Mouse (Mus musculus) kidney, postnatal 14 days (tissue): Measurements from ENCODE around the gene Vmn1r10.

Experiments
- DNase-seq: peaks from one replicate; pipeline ENCODE4 v3.0.0; 2022; ENCODE audit warnings: mixed read lengths

The Vmn1r10 gene

DNA sequence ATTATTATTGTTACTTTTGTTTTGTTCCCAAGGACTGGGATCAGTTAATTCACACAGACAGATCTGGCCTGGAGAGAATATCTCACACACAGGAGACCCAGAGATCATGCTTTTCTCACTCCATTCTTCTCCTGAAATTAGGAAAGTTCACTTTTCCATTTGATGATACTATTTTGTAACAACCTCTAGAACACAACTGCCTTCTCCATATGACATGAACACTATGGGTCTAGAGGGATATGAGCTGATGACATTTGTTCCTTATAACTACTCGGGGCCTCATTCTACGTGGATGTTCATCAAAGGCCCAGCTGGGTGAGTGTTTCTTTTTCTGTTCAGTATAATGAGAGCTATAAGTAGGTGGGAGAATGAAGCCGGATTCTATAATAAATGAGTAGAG is at the start of gene Vmn1r10:
Gene Vmn1r10 (plus strand): TSS at position 301 of the 400 bp plus-strand sequence.
- no peak for DNase-seq

DNA sequence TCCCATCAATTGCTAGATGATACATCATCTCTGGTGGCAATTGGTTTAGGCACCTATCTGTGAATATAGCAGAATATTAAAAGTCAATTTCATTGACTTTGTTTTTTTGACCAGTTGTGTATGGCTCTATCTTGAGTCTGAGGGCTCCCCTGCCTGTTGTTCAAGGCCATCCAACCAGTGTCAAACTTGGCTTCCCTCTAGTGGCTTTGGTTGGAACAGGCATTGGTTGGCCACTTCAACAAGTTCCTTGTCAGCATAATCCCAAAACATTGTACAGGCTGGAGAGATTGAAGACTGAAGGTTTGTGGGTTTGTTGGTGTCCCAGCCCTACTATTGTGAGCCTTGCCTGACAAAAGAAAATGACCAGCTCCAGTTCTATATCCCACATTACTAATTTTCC is 45.5 kb upstream of the Vmn1r10 start:
- peak; percentile 29 for DNase-seq

DNA sequence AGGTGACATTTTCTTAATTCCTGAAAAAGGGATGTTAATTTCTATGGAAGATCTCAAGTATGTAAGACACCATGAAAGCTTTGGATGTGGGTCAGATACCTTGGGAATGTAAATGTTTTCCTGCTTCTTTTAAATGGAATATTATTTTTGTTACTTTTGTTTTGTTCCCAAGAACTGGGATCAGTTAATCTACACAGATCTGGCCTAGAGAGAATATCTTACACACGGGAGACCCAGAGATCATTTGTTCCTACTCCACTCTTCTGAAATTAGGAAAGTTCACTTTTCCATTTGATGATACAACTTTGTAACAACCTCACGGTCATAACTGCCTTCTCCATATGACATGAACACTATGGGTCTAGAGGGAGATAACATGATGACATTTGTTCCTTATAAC is 42.8 kb upstream of the Vmn1r10 start, which contains the start of gene Vmn1r9:
Gene Vmn1r9 (plus strand): TSS at position 301 of the 400 bp plus-strand sequence.
- DNase-seq = no peak

DNA sequence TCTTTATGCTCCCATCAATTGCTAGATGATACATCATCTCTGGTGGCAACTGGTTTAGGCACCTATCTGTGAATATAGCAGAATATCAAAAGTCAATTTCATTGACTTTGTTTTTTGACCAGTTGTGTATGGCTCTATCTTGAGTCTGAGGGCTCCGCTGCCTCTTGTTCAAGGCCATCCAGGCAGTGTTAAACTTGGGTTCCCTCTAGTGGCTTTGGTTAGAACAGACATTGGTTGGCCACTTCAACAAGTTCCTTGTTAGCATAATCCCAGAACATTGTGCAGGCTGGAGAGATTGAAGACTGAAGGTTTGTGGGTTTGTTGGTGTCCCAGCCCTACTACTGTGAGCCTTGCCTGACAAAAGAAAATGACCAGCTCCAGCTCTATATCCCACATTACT is 2.9 kb upstream of the Vmn1r10 start:
- DNase-seq = no peak

- DNase-seq = no peak
Measured at GRCm38 (mm10) chr6:57133155-57133554, 23.9 kb downstream of the Vmn1r10 start, which contains the start of gene Vmn1r11. TSS of gene Vmn1r11 (plus strand) at chr6:57133455.

GRCm38 (mm10) chr6:57156619-57157018 is 47.4 kb downstream of the Vmn1r10 start, which contains the start of gene Vmn1r12:
TSS of gene Vmn1r12 (plus strand) at chr6:57156919.
- DNase-seq = no peak
